Mouse (Mus musculus) adrenal gland, adult 10 weeks (tissue): ENCODE measurements around the gene Nfat5. TPM values are rescaled to one million over a fixed set of nuclear protein-coding genes. Genes with fewer than 3 reads are reported as not detected.

Source experiments
- polyA plus RNA-seq: library from polyadenylated mRNA; stranded (reverse); fragments of 350-450 nt; fragmentation: Illumina TruSeq; extraction: RNeasy Lipid Tissue Mini Kit (QIAGEN cat#74804); gene quantifications from one replicate; pipeline ENCODE4 v1.2.3, GENCODE M21; 2014; ENCODE audit warnings: low read depth, low replicate concordance

Nfat5 gene
- polyA plus RNA-seq, result 226 TPM

GRCm38 (mm10) chr8:107292928-107293601, at the start of gene Nfat5:
Gene Nfat5, plus strand, starts transcription at chr8:107293470.

GRCm38 (mm10) chr8:107403038-107403781, 109.9 kb downstream of the Nfat5 start, which contains the start of gene Nqo1:
Gene Nqo1, minus strand, starts transcription at chr8:107403206.

GRCm38 (mm10) chr8:107424597-107425229, 131.4 kb downstream of the Nfat5 start, which contains the start of gene Nob1:
Gene Nob1, minus strand, starts transcription at chr8:107425051.

Other genes starting within 250 kb of the Nfat5 start
- gene Pdf, start 244.9 kb upstream of the Nfat5 start, polyA plus RNA-seq, result 108 TPM
- 37.6 TPM for gene Cog8, start 236.8 kb upstream of the Nfat5 start, polyA plus RNA-seq
- 12.5 TPM for gene Nip7, start 236.6 kb upstream of the Nfat5 start, polyA plus RNA-seq
- gene Tmed6, start 227.8 kb upstream of the Nfat5 start, polyA plus RNA-seq, result not detected
- gene Terf2, start 196.9 kb upstream of the Nfat5 start, polyA plus RNA-seq, result 32.7 TPM
- 1,323 TPM for gene Cyb5b, start 142.8 kb upstream of the Nfat5 start, polyA plus RNA-seq
- 6.5 TPM for gene Nqo1, start 109.7 kb downstream of the Nfat5 start, polyA plus RNA-seq
- gene Nob1, start 131.6 kb downstream of the Nfat5 start, polyA plus RNA-seq, result 11.1 TPM
- 6.9 TPM for gene Wwp2, start 142.9 kb downstream of the Nfat5 start, polyA plus RNA-seq